ENCODE assay signal across 19 mouse cellular contexts in the genomic region with DNA sequence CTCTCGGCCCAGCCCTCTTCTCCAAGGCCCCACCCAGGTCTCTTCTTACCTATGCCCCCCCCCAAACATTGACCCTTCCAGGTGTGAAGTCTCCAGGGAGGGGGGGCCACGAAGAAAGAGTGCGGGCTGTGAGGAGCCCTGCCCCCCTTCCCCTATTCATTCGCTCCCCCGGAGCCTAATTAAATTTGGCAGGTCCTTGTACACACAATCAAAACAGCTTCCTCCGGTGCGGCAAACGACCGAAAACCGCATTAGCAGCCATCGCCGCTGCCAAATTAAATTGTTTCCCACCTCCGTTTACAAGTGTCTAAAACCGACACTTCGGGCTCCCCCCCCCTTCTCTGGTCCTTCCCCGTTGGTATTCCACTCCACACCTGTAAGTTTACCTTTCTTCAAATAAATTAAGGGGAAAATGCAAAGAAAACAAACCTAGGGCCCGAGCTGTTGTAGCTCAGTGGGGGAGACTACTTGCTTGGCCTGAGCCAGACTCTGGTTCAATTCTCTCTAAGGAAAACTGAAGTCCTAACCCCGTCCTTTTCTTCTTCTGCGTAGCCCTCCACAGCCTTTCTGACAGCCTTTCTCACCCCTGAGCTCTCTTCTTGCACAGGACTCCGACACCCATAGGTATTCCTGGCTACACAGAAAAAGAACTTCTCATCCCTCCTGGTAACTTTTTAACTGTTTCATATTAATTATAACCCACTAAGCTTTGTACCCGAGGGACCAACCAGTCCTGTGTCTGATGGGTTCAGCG. TPM values are rescaled to one million over a fixed set of nuclear protein-coding genes. Genes with fewer than 3 reads are reported as not detected.
DNase-seq lines count a peak whose midpoint lies in the region; ATAC-seq and TF ChIP-seq lines count a peak whose summit lies in the region.
"Had no signal": no experiment of that assay in that cellular context is flagged by ENCODE, and none has a peak within 500 bp of the region (broad histone marks: within the 10 kb centered on the region; RNA-seq: fewer than 3 reads in every experiment).

No protein-coding gene starts in this region.

- 0 out of 2 replicates have a peak overlapping the region, but pooled peaks have one; percentile 38 for H3K27ac ChIP-seq in gastrocnemius, adult 2 months
- 0 out of 2 replicates have a peak overlapping the region, but pooled peaks have one; percentile 42 for H3K27ac ChIP-seq in hindbrain, embryonic 11.5 days (ENCODE audit: low read depth, low read length)
- peak overlapping the region; percentile 89 for H3K27ac ChIP-seq in midbrain, embryonic 14.5 days (replicated peaks; ENCODE audit: low read depth, low read length)
- H3K27ac ChIP-seq: heart, embryonic 13.5 days had no signal

- peak overlapping the region; percentile 52 for H3K4me2 ChIP-seq in hindbrain, embryonic 11.5 days (replicated peaks; ENCODE audit: low read depth, low read length)
- H3K4me2 ChIP-seq in midbrain, embryonic 14.5 days (ENCODE audit: low read length): peak overlapping the region; percentile 59
- H3K4me2 ChIP-seq: heart, embryonic 13.5 days had no signal

- no peak for DNase-seq in gastrocnemius, adult 2 months
- DNase-seq in gastrocnemius, adult 8-10 months (ENCODE audit: low spot score in 2 of 2): no peak
- DNase-seq in brain, embryonic 14.5 days (ENCODE audit: low read depth): peak; percentile 66
- peak; percentile 52 for DNase-seq in hindbrain, embryonic 11.5 days (ENCODE audit: low spot score)
- DNase-seq in midbrain, embryonic 14.5 days: peak; percentile 69
- no peak for DNase-seq in frontal cortex, postnatal 25 days (ENCODE audit: low spot score in 2 of 2)
- DNase-seq in layer of hippocampus, postnatal 14 days (ENCODE audit: low spot score in 2 of 2): no peak
- DNase-seq in natural killer cell, adult 2 months (ENCODE audit: low spot score in 2 of 2): no peak
- DNase-seq: cerebellum, adult 9-11 months; gastrocnemius, postnatal 14 days; layer of hippocampus, adult 9-11 months; liver, postnatal 0 days; thymus, postnatal 36 days had no signal

- intact Hi-C loops in gastrocnemius, adult 2 months (cut with DNase I): no loop called here

- H3K36me3 ChIP-seq in hindbrain, embryonic 11.5 days (ENCODE audit: control insufficient read depth, insufficient read depth, low read length): no peaks in the 10 kb centered on the region
- no peaks in the 10 kb centered on the region for H3K36me3 ChIP-seq in midbrain, embryonic 14.5 days (ENCODE audit: control insufficient read depth, insufficient read depth, low read length)
- H3K36me3 ChIP-seq: heart, embryonic 13.5 days had no signal

- H3K4me3 ChIP-seq in gastrocnemius, adult 2 months: peak overlapping the region; percentile 69
- peak overlapping the region; percentile 23; the same call in 1 of the 2 replicates for H3K4me3 ChIP-seq in hindbrain, embryonic 11.5 days (ENCODE audit: low read depth, low read length)
- peak overlapping the region; percentile 26 for H3K4me3 ChIP-seq in midbrain, embryonic 14.5 days (replicated peaks; ENCODE audit: low read depth, low read length)
- H3K4me3 ChIP-seq: heart, embryonic 13.5 days had no signal

- no peak for TF ChIP-seq CTCF in gastrocnemius, adult 2 months (IDR thresholded peaks at IDR 0.05)
- no peak for TF ChIP-seq CTCF in brain, embryonic 14.5 days (IDR thresholded peaks at IDR 0.05; ENCODE audit: borderline replicate concordance, extremely low read depth, insufficient read depth, insufficient read length)

- H3K9ac ChIP-seq in hindbrain, embryonic 11.5 days (ENCODE audit: low read depth, low read length): no peak overlapping the region
- peak overlapping the region; percentile 47; the same call in 1 of the 2 replicates for H3K9ac ChIP-seq in midbrain, embryonic 14.5 days (replicated peaks; ENCODE audit: low read length)
- H3K9ac ChIP-seq: heart, embryonic 13.5 days; liver, postnatal 0 days had no signal

- H3K9me3 ChIP-seq in hindbrain, embryonic 11.5 days (ENCODE audit: control insufficient read depth, low read length): no peaks in the 10 kb centered on the region
- no peaks in the 10 kb centered on the region for H3K9me3 ChIP-seq in midbrain, embryonic 14.5 days (ENCODE audit: control insufficient read depth, low read length)
- H3K9me3 ChIP-seq: heart, embryonic 13.5 days had no signal

- H3K27me3 ChIP-seq in hindbrain, embryonic 11.5 days (ENCODE audit: control insufficient read depth, insufficient read depth, low read length): peaks cover 71% of the 10 kb centered on the region
- H3K27me3 ChIP-seq in midbrain, embryonic 14.5 days (ENCODE audit: control insufficient read depth, insufficient read depth, low read length): peaks cover 52% of the 10 kb centered on the region

- peaks cover 15% of the 10 kb centered on the region; the same call in 1 of the 2 replicates for H3K4me1 ChIP-seq in hindbrain, embryonic 11.5 days (replicated peaks; ENCODE audit: control insufficient read depth, insufficient read depth, low read length)
- peaks cover 47% of the 10 kb centered on the region for H3K4me1 ChIP-seq in midbrain, embryonic 14.5 days (ENCODE audit: control insufficient read depth, insufficient read depth, low read length)

- WGBS in hindbrain, embryonic 11.5 days: under 1% methylated on average over 22 of the region's 22 CpGs
- WGBS in midbrain, embryonic 14.5 days: 2% methylated on average over 22 of the region's 22 CpGs

- ATAC-seq in hindbrain, embryonic 11.5 days (ENCODE audit: low FRiP score): no peak
- peak; percentile 5; the same call in 1 of the 2 replicates for ATAC-seq in midbrain, embryonic 14.5 days (ENCODE audit: low FRiP score, low TSS enrichment)
- ATAC-seq: liver, postnatal 0 days had no signal

- TF ChIP-seq POLR2A in brain, embryonic 14.5 days (IDR thresholded peaks at IDR 0.05; ENCODE audit: borderline replicate concordance, extremely low read depth, insufficient read depth, insufficient read length, poor library complexity, severe bottlenecking): no peak

RNA-seq across cellular contexts. Expression of gene Pax7, which starts 8.6 kb away (rescaled TPM):
- total RNA-seq in gastrocnemius, adult 2 months (2021): 1 to 10 TPM; 1.8 to 1.9 TPM
- total RNA-seq in gastrocnemius, adult 8-10 months (2022): 1 to 10 TPM in 1 of 4 experiments, under 1 TPM in 3; 0.54 to 1.1 (median 0.92) TPM
- polyA plus RNA-seq in brain, embryonic 14.5 days (2012; rRNA removed): 6.8 and 12.2 TPM in 2 replicates
- 2.2 and 2.7 TPM in 2 replicates for polyA plus RNA-seq in hindbrain, embryonic 11.5 days (2014; fragmentation: Nextera tagmentation; extraction: Ambion mirVana)
- polyA plus RNA-seq in midbrain, embryonic 14.5 days (2014; fragmentation: Nextera tagmentation; extraction: Ambion mirVana): 9.1 and 9.2 TPM in 2 replicates
- under 1 TPM in 1 of 2 experiments, not detected in 1; 0.07 TPM for total RNA-seq in layer of hippocampus, postnatal 14 days (2021)
- total RNA-seq: left cerebral cortex, postnatal 36 days; megakaryocyte progenitor cell, adult 5-6 weeks; MEL had no signal
- polyA plus RNA-seq: heart, embryonic 13.5 days; kidney, embryonic 16.5 days; liver, postnatal 0 days; stomach, embryonic 14.5 days had no signal

Comparison
In these comparisons a context has a peak if more than half of its experiments do, and no peak if none do; other contexts are left out.
1. DNase-seq: peak in brain, embryonic 14.5 days (single experiment), hindbrain, embryonic 11.5 days (single experiment) and midbrain, embryonic 14.5 days (single experiment); none in gastrocnemius, adult 2 months (single experiment), gastrocnemius, adult 8-10 months (0 of 2), frontal cortex, postnatal 25 days (0 of 2), layer of hippocampus, postnatal 14 days (0 of 2) and natural killer cell, adult 2 months (0 of 2).
2. H3K27ac ChIP-seq: peak in every context shown above with its lines; median percentile 89 in midbrain, embryonic 14.5 days; 42 in hindbrain, embryonic 11.5 days; 38 in gastrocnemius, adult 2 months.
3. Peak in every context shown above with its lines, with median percentiles within 50 percentile points of each other: H3K4me3 ChIP-seq.